Mouse (Mus musculus): ENCODE results near the gene Trio. TPM values are rescaled to one million over a fixed set of nuclear protein-coding genes. Genes with fewer than 3 reads are reported as not detected.
A peak's percentile ranks its signal among the peaks of the same experiment; 100 is the strongest.

The Trio gene
- polyA plus RNA-seq, 1 experiment from 2014 or later: 14.0 TPM

- Histone ChIP-seq H3K4me3 (ENCODE audit: low read depth, low read length) (no peak overlapping the region), H3K9ac (ENCODE audit: low read depth, low read length) (no peak overlapping the region), H3K9me3 (ENCODE audit: control insufficient read depth, low read length) (peaks cover 2% of the 10 kb centered on the region; the same call in 1 of the 2 replicates), H3K4me1 (replicated peaks; ENCODE audit: control insufficient read depth, insufficient read depth, low read length) (peaks cover 11% of the 10 kb centered on the region), H3K4me2 (no peak overlapping the region), H3K27me3 (replicated peaks; ENCODE audit: control insufficient read depth, insufficient read depth, low read length) (no peaks in the 10 kb centered on the region), H3K36me3 (ENCODE audit: control insufficient read depth, insufficient read depth, low read length) (no peaks in the 10 kb centered on the region), H3K27ac (ENCODE audit: low read depth, low read length) (no peak overlapping the region)
- WGBS: 50% methylated on average over 4 of the region's 4 CpGs
- no peak for ATAC-seq (replicated peaks; ENCODE audit: low FRiP score)
- no peak for DNase-seq (ENCODE audit: low spot score)
Measured at GRCm38 (mm10) chr15:27976950-27977349, 48.7 kb downstream of the Trio start.

GRCm38 (mm10) chr15:27976366-27976765 is 49.3 kb downstream of the Trio start:
- Histone ChIP-seq H3K4me2 (no peak overlapping the region), H3K27ac (ENCODE audit: low read depth, low read length) (no peak overlapping the region), H3K27me3 (replicated peaks; ENCODE audit: control insufficient read depth, insufficient read depth, low read length) (no peaks in the 10 kb centered on the region), H3K36me3 (ENCODE audit: control insufficient read depth, insufficient read depth, low read length) (no peaks in the 10 kb centered on the region), H3K4me3 (ENCODE audit: low read depth, low read length) (no peak overlapping the region), H3K4me1 (replicated peaks; ENCODE audit: control insufficient read depth, insufficient read depth, low read length) (peaks cover 7% of the 10 kb centered on the region; the same call in 1 of the 2 replicates), H3K9ac (ENCODE audit: low read depth, low read length) (no peak overlapping the region), H3K9me3 (ENCODE audit: control insufficient read depth, low read length) (peaks cover 2% of the 10 kb centered on the region; the same call in 1 of the 2 replicates)
- DNase-seq (ENCODE audit: low spot score) (no peak), ATAC-seq (replicated peaks; ENCODE audit: low FRiP score) (no peak)

GRCm38 (mm10) chr15:27974637-27975036 is 51.0 kb downstream of the Trio start:
- DNase-seq (ENCODE audit: low spot score) (no peak), ATAC-seq (replicated peaks; ENCODE audit: low FRiP score) (no peak)
- Histone ChIP-seq H3K9ac (ENCODE audit: low read depth, low read length) (no peak overlapping the region), H3K4me3 (ENCODE audit: low read depth, low read length) (no peak overlapping the region), H3K4me2 (no peak overlapping the region), H3K36me3 (ENCODE audit: control insufficient read depth, insufficient read depth, low read length) (no peaks in the 10 kb centered on the region), H3K9me3 (ENCODE audit: control insufficient read depth, low read length) (peaks cover 2% of the 10 kb centered on the region; the same call in 1 of the 2 replicates), H3K27ac (ENCODE audit: low read depth, low read length) (no peak overlapping the region), H3K27me3 (replicated peaks; ENCODE audit: control insufficient read depth, insufficient read depth, low read length) (no peaks in the 10 kb centered on the region), H3K4me1 (replicated peaks; ENCODE audit: control insufficient read depth, insufficient read depth, low read length) (0 out of 2 replicates have a peak, but pooled peaks cover 4% of the 10 kb centered on the region)
- WGBS: 83% methylated on average over 8 of the region's 8 CpGs

GRCm38 (mm10) chr15:27968183-27968582 is 57.5 kb downstream of the Trio start:
- H3K9ac ChIP-seq (ENCODE audit: low read depth, low read length): no peak overlapping the region
- H3K4me3 ChIP-seq (ENCODE audit: low read depth, low read length): no peak overlapping the region
- no peaks in the 10 kb centered on the region for H3K27me3 ChIP-seq (replicated peaks; ENCODE audit: control insufficient read depth, insufficient read depth, low read length)
- H3K36me3 ChIP-seq (ENCODE audit: control insufficient read depth, insufficient read depth, low read length): no peaks in the 10 kb centered on the region
- H3K4me1 ChIP-seq (replicated peaks; ENCODE audit: control insufficient read depth, insufficient read depth, low read length): peaks cover 2% of the 10 kb centered on the region; the same call in 1 of the 2 replicates
- ATAC-seq (replicated peaks; ENCODE audit: low FRiP score) (no peak), DNase-seq (ENCODE audit: low spot score) (no peak)
- 79% methylated on average over 8 of the region's 8 CpGs for WGBS
- H3K9me3 ChIP-seq (ENCODE audit: control insufficient read depth, low read length): no peaks in the 10 kb centered on the region
- H3K4me2 ChIP-seq: no peak overlapping the region
- no peak overlapping the region for H3K27ac ChIP-seq (ENCODE audit: low read depth, low read length)

- Histone ChIP-seq H3K9me3 (ENCODE audit: control insufficient read depth, low read length) (no peaks in the 10 kb centered on the region), H3K4me1 (replicated peaks; ENCODE audit: control insufficient read depth, insufficient read depth, low read length) (peaks cover 2% of the 10 kb centered on the region; the same call in 1 of the 2 replicates), H3K4me3 (ENCODE audit: low read depth, low read length) (no peak overlapping the region), H3K27ac (ENCODE audit: low read depth, low read length) (no peak overlapping the region), H3K27me3 (replicated peaks; ENCODE audit: control insufficient read depth, insufficient read depth, low read length) (no peaks in the 10 kb centered on the region), H3K36me3 (ENCODE audit: control insufficient read depth, insufficient read depth, low read length) (no peaks in the 10 kb centered on the region), H3K9ac (ENCODE audit: low read depth, low read length) (no peak overlapping the region), H3K4me2 (no peak overlapping the region)
- no peak for DNase-seq (ENCODE audit: low spot score)
- WGBS: 67% methylated on average over 14 of the region's 14 CpGs
- ATAC-seq (replicated peaks; ENCODE audit: low FRiP score): peak; percentile 54
Measured at GRCm38 (mm10) chr15:27967128-27967876, 58.3 kb downstream of the Trio start.

- Histone ChIP-seq H3K36me3 (ENCODE audit: control insufficient read depth, insufficient read depth, low read length) (no peaks in the 10 kb centered on the region), H3K9me3 (ENCODE audit: control insufficient read depth, low read length) (no peaks in the 10 kb centered on the region), H3K9ac (ENCODE audit: low read depth, low read length) (no peak overlapping the region), H3K27ac (ENCODE audit: low read depth, low read length) (no peak overlapping the region), H3K4me2 (no peak overlapping the region), H3K4me1 (replicated peaks; ENCODE audit: control insufficient read depth, insufficient read depth, low read length) (peaks cover 13% of the 10 kb centered on the region), H3K4me3 (ENCODE audit: low read depth, low read length) (no peak overlapping the region), H3K27me3 (replicated peaks; ENCODE audit: control insufficient read depth, insufficient read depth, low read length) (no peaks in the 10 kb centered on the region)
- ATAC-seq (replicated peaks; ENCODE audit: low FRiP score): no peak
- no peak for DNase-seq (ENCODE audit: low spot score)
- WGBS: 44% methylated on average over 6 of the region's 6 CpGs
Measured at GRCm38 (mm10) chr15:27964877-27965276, 60.8 kb downstream of the Trio start.

- Histone ChIP-seq H3K4me1 (replicated peaks; ENCODE audit: control insufficient read depth, insufficient read depth, low read length) (peaks cover 13% of the 10 kb centered on the region), H3K27ac (ENCODE audit: low read depth, low read length) (no peak overlapping the region), H3K4me3 (ENCODE audit: low read depth, low read length) (no peak overlapping the region), H3K9ac (ENCODE audit: low read depth, low read length) (no peak overlapping the region), H3K36me3 (ENCODE audit: control insufficient read depth, insufficient read depth, low read length) (no peaks in the 10 kb centered on the region), H3K9me3 (ENCODE audit: control insufficient read depth, low read length) (no peaks in the 10 kb centered on the region), H3K4me2 (no peak overlapping the region), H3K27me3 (replicated peaks; ENCODE audit: control insufficient read depth, insufficient read depth, low read length) (no peaks in the 10 kb centered on the region)
- DNase-seq (ENCODE audit: low spot score): no peak
- WGBS: 91% methylated on average over 2 of the region's 2 CpGs
- ATAC-seq (replicated peaks; ENCODE audit: low FRiP score): no peak
Measured at GRCm38 (mm10) chr15:27963506-27963905, 62.1 kb downstream of the Trio start.

GRCm38 (mm10) chr15:27960642-27961041 is 65.0 kb downstream of the Trio start:
- Histone ChIP-seq H3K4me3 (ENCODE audit: low read depth, low read length) (no peak overlapping the region), H3K9me3 (ENCODE audit: control insufficient read depth, low read length) (no peaks in the 10 kb centered on the region), H3K36me3 (ENCODE audit: control insufficient read depth, insufficient read depth, low read length) (no peaks in the 10 kb centered on the region), H3K27ac (ENCODE audit: low read depth, low read length) (no peak overlapping the region), H3K9ac (ENCODE audit: low read depth, low read length) (no peak overlapping the region), H3K4me2 (peak overlapping the region; percentile 27; the same call in 1 of the 2 replicates), H3K4me1 (replicated peaks; ENCODE audit: control insufficient read depth, insufficient read depth, low read length) (peaks cover 13% of the 10 kb centered on the region), H3K27me3 (replicated peaks; ENCODE audit: control insufficient read depth, insufficient read depth, low read length) (no peaks in the 10 kb centered on the region)
- no peak for ATAC-seq (replicated peaks; ENCODE audit: low FRiP score)
- DNase-seq (ENCODE audit: low spot score): no peak
- WGBS: 23% methylated on average over 9 of the region's 9 CpGs

- Histone ChIP-seq H3K9ac (ENCODE audit: low read depth, low read length) (no peak overlapping the region), H3K9me3 (ENCODE audit: control insufficient read depth, low read length) (no peaks in the 10 kb centered on the region), H3K4me3 (ENCODE audit: low read depth, low read length) (no peak overlapping the region), H3K27me3 (replicated peaks; ENCODE audit: control insufficient read depth, insufficient read depth, low read length) (no peaks in the 10 kb centered on the region), H3K4me1 (replicated peaks; ENCODE audit: control insufficient read depth, insufficient read depth, low read length) (peaks cover 11% of the 10 kb centered on the region), H3K36me3 (ENCODE audit: control insufficient read depth, insufficient read depth, low read length) (no peaks in the 10 kb centered on the region), H3K27ac (ENCODE audit: low read depth, low read length) (no peak overlapping the region), H3K4me2 (no peak overlapping the region)
- ATAC-seq (replicated peaks; ENCODE audit: low FRiP score) (no peak), DNase-seq (ENCODE audit: low spot score) (no peak)
- 88% methylated on average over 9 of the region's 9 CpGs for WGBS
Measured at GRCm38 (mm10) chr15:27957867-27958266, 67.8 kb downstream of the Trio start.

Measured in liver, embryonic 11.5 days (tissue).